Mouse (Mus musculus): ENCODE results near the gene Zfp341.

Zfp341 gene

GRCm38 (mm10) chr2:154676653-154677609, 63.8 kb downstream of the Zfp341 start:
- peak; percentile 29 for DNase-seq (ENCODE audit: low spot score)

- DNase-seq (ENCODE audit: low spot score), result peak; percentile 50
Observed at GRCm38 (mm10) chr2:154677651-154678139, 64.6 kb downstream of the Zfp341 start.

- no peak for DNase-seq (ENCODE audit: low spot score)
Observed at GRCm38 (mm10) chr2:154678995-154679394, 65.9 kb downstream of the Zfp341 start.

- DNase-seq (ENCODE audit: low spot score), result no peak
Observed at GRCm38 (mm10) chr2:154680337-154680736, 67.2 kb downstream of the Zfp341 start.

- DNase-seq (ENCODE audit: low spot score), result no peak
Observed at GRCm38 (mm10) chr2:154680941-154681340, 67.8 kb downstream of the Zfp341 start.

- DNase-seq (ENCODE audit: low spot score), result no peak
Observed at GRCm38 (mm10) chr2:154682712-154683111, 69.6 kb downstream of the Zfp341 start.

GRCm38 (mm10) chr2:154684901-154685470, 71.9 kb downstream of the Zfp341 start:
- no peak for DNase-seq (ENCODE audit: low spot score)

- DNase-seq (ENCODE audit: low spot score), result no peak
Observed at GRCm38 (mm10) chr2:154685772-154686171, 72.7 kb downstream of the Zfp341 start.

- no peak for DNase-seq (ENCODE audit: low spot score)
Observed at GRCm38 (mm10) chr2:154686819-154687218, 73.7 kb downstream of the Zfp341 start.

- no peak for DNase-seq (ENCODE audit: low spot score)
Observed at GRCm38 (mm10) chr2:154689391-154689790, 76.3 kb downstream of the Zfp341 start.

- DNase-seq (ENCODE audit: low spot score), result no peak
Observed at GRCm38 (mm10) chr2:154690959-154691358, 77.9 kb downstream of the Zfp341 start.

GRCm38 (mm10) chr2:154693186-154693940, 80.3 kb downstream of the Zfp341 start:
- no peak for DNase-seq (ENCODE audit: low spot score)

- DNase-seq (ENCODE audit: low spot score), result no peak
Observed at GRCm38 (mm10) chr2:154693941-154694256, 80.8 kb downstream of the Zfp341 start.

GRCm38 (mm10) chr2:154695690-154696089, 82.6 kb downstream of the Zfp341 start:
- no peak for DNase-seq (ENCODE audit: low spot score)
